Mouse (Mus musculus) erythroblast, embryonic 14.5 days (primary cell): Measurements from ENCODE around the gene Prcd. TPM values are rescaled to one million over a fixed set of nuclear protein-coding genes. Genes with fewer than 3 reads are reported as not detected.

ENCODE experiments used
- H3K27me3 ChIP-seq: 2 replicates; pipeline ENCODE4 v1.6.1; 2012; ENCODE audit warnings: inconsistent platforms; ENCODE audit not compliant: control insufficient read depth
- H3K36me3 ChIP-seq: 2 replicates; pipeline ENCODE4 v1.6.1; 2012; ENCODE audit warnings: mild to moderate bottlenecking, inconsistent platforms; ENCODE audit not compliant: control insufficient read depth
- H3K4me1 ChIP-seq: 2 replicates; pipeline ENCODE4 v1.6.1; 2012; ENCODE audit warnings: inconsistent platforms; ENCODE audit not compliant: control insufficient read depth
- H3K4me3 ChIP-seq: replicated peaks from 2 replicates; pipeline ENCODE3; 2012; ENCODE audit warnings: moderate library complexity, mild to moderate bottlenecking, inconsistent platforms
- H3K9me3 ChIP-seq: 2 replicates; pipeline ENCODE4 v1.6.1; 2012; ENCODE audit warnings: low read length, inconsistent platforms, mixed read lengths; ENCODE audit not compliant: control insufficient read depth
- GATA1 ChIP-seq: IDR thresholded peaks from 2 replicates; pipeline ENCODE4 v1.6.1; 2012; ENCODE audit warnings: low read length, inconsistent platforms, mixed read lengths
- TAL1 ChIP-seq: IDR thresholded peaks from 3 replicates; pipeline ENCODE4 v1.6.1; 2012; ENCODE audit warnings: low read length, inconsistent platforms, mixed read lengths
- polyA plus RNA-seq: library from polyadenylated mRNA; stranded (reverse); fragments of >175 nt; gene quantifications from 2 replicates; pipeline ENCODE4 v1.2.3, GENCODE M21; 2012

Prcd gene
- polyA plus RNA-seq, 1 experiment, result not detected

DNA sequence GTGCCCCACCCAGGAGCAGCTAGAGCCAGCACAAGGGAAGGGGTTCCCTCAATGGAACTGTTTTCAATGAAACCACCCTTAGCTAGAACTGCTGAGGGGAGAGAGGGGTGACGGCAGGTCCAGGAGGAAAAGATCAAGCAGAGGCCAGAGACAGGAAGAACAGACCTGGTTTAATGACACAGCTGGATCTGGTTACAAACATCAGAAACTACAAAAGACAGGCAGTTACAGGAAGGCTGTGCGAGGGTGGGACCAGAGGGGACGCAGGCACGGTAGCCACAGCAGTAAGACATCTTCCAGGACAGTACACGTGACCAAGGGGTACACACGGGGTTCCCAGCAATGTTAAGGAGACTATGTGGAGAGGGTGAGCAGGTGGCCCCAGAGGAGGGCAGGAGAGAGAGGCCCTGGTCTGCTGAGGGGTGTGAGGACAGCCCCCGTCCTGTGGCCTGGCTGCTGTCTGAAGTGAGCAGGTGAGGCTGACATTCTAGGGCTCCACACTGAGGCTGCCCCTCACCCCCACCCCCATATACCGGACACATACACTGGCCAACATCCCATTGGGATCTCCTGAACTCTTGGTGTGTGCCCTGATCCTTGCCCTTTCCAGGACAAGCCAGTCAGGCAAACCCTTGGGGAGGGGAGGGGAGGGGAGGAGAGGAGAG is 7.8 kb upstream of the Prcd start:
- Histone ChIP-seq H3K27me3 (peaks cover 27% of the 10 kb centered on the region), H3K4me3 (no peak overlapping the region), H3K9me3 (no peaks in the 10 kb centered on the region), H3K36me3 (no peaks in the 10 kb centered on the region), H3K4me1 (peaks cover 22% of the 10 kb centered on the region)
- no peak for TF ChIP-seq TAL1
- TF ChIP-seq GATA1, result no peak

DNA sequence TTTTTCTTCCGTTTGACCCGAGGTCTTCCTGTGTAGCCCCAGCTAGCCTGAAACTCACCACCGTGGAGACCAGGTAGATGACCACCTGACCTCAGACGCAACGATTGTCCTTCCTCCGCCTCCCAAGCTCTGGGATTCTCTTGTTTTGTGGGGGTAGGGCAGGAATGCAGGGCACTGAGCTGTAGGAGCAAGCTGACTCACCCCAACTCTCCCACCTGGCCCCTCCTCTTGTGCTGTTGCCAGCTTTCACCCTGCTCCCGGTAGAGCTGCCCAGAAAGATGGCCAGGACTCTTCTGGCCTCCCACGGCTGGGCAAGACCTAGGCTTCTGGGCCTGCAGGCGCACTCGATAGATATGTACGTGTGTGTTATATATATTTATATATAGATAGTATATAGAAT is 7.2 kb upstream of the Prcd start:
- peaks cover 31% of the 10 kb centered on the region for H3K27me3 ChIP-seq
- no peak for TF ChIP-seq GATA1
- TF ChIP-seq TAL1, result no peak

DNA sequence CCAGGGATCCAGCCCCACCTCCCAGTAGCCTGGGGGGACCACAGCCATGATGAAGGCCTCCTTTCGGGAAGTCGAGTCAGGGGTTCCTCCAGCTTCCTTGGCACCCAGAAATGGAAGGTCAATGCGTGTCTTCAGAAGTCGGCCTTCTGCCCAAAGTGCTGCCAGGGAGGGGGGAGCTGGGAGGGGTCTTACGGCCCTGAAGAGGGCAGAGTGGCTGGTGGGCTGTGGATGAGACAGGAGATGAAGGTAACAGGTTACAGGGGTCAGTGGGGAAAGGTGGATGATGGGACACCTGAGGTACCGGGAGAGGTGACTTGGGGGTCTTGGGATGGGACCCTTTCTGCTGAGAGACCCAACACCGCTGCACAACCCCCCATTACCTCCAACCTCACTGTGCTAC is 6.6 kb upstream of the Prcd start:
- Histone ChIP-seq H3K36me3 (no peaks in the 10 kb centered on the region), H3K9me3 (no peaks in the 10 kb centered on the region), H3K4me3 (no peak overlapping the region), H3K4me1 (peaks cover 22% of the 10 kb centered on the region), H3K27me3 (peaks cover 37% of the 10 kb centered on the region)
- no peak for TF ChIP-seq GATA1
- no peak for TF ChIP-seq TAL1

More for the DNA sequence above, 7.2 kb upstream of the Prcd start:
- Histone ChIP-seq H3K36me3 (no peaks in the 10 kb centered on the region), H3K4me1 (peaks cover 22% of the 10 kb centered on the region), H3K4me3 (no peak overlapping the region), H3K9me3 (no peaks in the 10 kb centered on the region)

DNA sequence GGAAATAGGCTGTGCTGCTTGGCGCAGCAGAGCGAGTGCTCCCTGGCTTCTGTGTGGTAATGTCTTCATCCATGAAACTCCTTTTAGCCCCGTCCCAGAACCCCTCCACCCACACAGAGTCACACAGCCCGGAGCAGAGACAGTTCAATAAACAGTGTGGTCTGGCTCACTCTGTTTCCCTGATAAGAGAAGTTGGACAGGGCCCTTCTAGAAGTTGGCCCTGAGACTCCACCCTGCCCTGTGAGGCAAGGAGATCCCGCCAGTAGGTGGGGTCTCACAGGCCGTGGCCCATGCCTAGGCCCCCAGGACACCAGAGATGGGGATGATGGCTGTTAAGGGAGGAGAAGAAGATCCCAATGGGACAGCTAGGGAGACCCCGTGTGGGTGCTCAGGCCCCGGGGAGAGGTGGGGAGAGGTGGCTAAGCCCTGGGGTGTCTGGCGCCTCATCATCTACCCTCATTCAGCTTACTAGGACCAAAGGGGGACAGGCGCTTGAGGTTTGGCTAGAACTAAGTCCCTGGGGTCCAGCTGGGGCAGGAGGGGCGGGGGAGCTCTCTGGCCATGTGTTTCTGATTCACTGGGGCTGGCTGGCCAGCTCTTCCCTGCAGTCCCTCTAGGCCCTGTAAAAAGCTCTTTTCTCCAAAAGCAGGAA is 5.9 kb upstream of the Prcd start:
- Histone ChIP-seq H3K9me3 (no peaks in the 10 kb centered on the region), H3K27me3 (peaks cover 44% of the 10 kb centered on the region), H3K36me3 (no peaks in the 10 kb centered on the region), H3K4me1 (peaks cover 22% of the 10 kb centered on the region), H3K4me3 (no peak overlapping the region)
- TF ChIP-seq TAL1, result no peak
- no peak for TF ChIP-seq GATA1

DNA sequence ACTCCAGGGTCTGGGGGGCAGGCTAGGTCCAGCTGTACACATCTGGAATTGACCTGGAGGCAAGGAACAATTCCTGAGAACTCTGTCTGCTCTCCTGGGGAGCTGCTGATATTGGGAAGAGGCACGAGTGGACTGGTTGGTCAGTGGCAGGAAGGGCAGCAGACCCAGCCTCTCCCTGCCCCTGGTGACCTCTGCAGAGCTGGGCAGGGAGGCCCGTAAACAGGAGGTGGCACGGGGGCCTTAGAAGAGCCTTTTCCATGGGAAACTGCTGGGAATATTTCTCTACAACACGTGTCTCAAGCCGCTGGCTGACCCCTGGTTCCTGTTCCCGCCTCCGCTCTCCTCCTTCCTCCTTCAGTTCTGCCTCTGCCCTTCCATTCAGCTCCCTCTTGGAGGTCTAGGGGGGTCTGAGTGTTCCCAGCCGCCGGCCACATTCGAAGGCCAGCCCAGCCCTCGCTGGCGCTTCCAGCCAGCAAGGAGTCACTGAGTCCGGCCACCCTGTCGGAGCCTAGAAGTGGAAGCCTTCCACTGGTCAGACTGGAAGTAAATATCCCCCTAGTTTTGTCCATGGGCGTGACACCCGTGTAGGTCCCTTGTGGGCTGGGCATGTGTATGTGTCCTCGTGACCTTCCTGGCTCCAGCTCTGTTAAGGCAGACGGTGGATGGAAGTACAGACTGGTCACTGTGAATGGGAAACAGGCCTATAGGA is 5.0 kb upstream of the Prcd start:
- Histone ChIP-seq H3K4me1 (peaks cover 20% of the 10 kb centered on the region), H3K27me3 (peaks cover 53% of the 10 kb centered on the region), H3K4me3 (no peak overlapping the region), H3K36me3 (no peaks in the 10 kb centered on the region), H3K9me3 (no peaks in the 10 kb centered on the region)
- TF ChIP-seq TAL1, result no peak
- TF ChIP-seq GATA1, result no peak

DNA sequence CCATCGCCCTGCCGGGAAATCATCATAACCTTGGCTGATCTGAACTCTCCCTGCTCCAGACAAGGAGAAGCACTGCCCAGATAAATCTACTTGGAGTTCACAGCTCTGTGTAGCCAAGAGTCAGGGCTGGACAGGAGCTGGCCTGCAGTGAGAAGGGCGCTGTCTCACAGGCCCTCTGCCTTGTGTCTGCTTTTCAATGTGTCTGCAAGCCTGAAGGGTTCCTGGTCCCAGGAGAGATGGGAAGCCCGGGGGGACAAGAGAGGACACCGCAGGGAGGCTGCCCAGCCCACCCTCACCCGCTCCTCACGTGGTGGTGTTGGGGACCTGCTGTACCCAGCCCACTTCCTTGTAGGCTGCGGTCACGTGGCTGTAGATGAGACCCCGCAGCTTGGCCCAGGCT is 4.4 kb upstream of the Prcd start:
- H3K9me3 ChIP-seq, result peaks cover 4% of the 10 kb centered on the region; the same call in 1 of the 2 replicates
- H3K27me3 ChIP-seq, result peaks cover 54% of the 10 kb centered on the region
- no peak overlapping the region for H3K4me3 ChIP-seq
- H3K4me1 ChIP-seq, result peaks cover 23% of the 10 kb centered on the region
- no peaks in the 10 kb centered on the region for H3K36me3 ChIP-seq
- TF ChIP-seq GATA1 (no peak), TAL1 (no peak)

DNA sequence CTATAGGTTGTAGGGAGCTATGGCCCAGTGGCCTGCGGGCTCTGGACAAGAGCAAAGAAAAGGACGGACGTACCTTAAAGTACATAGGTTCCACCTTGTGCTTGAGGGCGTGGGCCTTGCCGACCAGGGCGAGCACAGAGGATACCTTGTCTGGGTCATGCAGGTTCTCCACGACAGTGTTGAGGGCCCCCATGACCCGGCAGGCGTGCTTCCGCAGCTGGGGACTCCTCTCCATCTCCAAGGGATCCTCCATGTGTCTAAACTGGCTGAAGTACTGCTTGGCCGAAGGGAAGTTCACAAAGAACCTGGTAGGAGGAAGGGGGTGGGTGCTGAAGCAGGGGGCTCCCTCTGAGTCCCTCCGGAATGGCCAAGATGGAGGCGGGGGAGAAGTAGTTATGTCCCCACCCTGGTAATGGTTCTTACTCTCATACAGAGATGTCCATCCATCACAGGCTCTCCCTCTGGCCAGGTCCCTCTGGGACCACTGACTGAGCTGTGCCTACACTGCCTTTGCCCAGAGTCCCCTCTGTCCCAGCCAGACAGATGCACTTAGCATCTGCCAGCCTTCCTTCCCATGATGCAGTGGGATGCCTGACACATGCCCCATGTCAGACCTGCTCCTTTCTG is 3.5 kb upstream of the Prcd start:
- Histone ChIP-seq H3K36me3 (no peaks in the 10 kb centered on the region), H3K4me3 (no peak overlapping the region), H3K4me1 (peaks cover 27% of the 10 kb centered on the region), H3K27me3 (peaks cover 55% of the 10 kb centered on the region), H3K9me3 (peaks cover 4% of the 10 kb centered on the region; the same call in 1 of the 2 replicates)
- TF ChIP-seq GATA1, result no peak
- no peak for TF ChIP-seq TAL1

DNA sequence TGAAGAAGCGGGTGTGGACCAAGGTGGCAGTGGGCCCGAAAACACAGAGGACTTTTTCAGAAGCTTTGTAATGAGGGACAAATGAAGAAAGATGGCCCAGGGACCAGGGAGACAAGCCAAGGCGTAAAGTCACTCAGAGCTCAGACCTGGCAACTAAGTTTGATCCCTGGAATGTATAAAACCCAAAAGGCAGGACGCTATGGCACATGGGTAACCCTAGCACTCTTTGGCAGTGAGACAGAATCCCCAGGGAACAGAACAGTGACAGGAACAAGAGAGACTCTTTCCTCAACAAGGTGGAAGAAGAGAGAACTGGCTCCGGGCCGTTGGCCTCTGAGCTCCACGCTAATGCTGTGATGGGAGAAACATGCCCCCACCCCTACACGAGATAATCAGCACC is 2.5 kb upstream of the Prcd start:
- H3K27me3 ChIP-seq, result peaks cover 61% of the 10 kb centered on the region

DNA sequence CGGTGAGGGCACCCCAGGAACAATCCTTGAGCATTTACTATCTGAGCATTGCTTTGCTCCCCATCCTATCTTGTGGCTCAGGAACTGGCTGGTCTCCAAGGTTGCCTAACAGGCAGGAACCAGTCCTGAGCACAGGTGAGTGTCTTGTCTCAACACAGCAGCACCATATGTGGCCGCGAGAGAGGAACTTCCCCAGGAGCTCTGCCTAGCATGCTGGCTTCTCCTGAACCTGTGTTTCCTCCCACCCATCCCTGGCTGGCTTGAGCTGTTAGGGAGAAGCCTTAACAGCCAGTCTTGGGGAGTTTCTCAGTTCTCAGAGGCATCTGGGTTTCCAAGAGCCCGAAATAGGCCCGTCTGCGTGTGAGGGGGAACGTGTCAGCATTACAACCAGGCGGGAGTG is 2.0 kb upstream of the Prcd start:
- Histone ChIP-seq H3K36me3 (no peaks in the 10 kb centered on the region), H3K4me1 (peaks cover 25% of the 10 kb centered on the region), H3K4me3 (no peak overlapping the region), H3K27me3 (peaks cover 65% of the 10 kb centered on the region), H3K9me3 (peaks cover 4% of the 10 kb centered on the region; the same call in 1 of the 2 replicates)
- TF ChIP-seq TAL1 (no peak), GATA1 (no peak)

More for the DNA sequence above, 2.5 kb upstream of the Prcd start:
- TF ChIP-seq TAL1, result no peak
- no peak for TF ChIP-seq GATA1
- H3K4me3 ChIP-seq, result no peak overlapping the region
- no peaks in the 10 kb centered on the region for H3K36me3 ChIP-seq
- peaks cover 25% of the 10 kb centered on the region for H3K4me1 ChIP-seq
- peaks cover 4% of the 10 kb centered on the region; the same call in 1 of the 2 replicates for H3K9me3 ChIP-seq
